Mouse (Mus musculus) kidney, postnatal 10 days (tissue): ENCODE measurements at regions not wholly inside any gene's neighbourhood (a gene's known extent, or its start where the extent isn't known, plus 50 kb on each side); places are given as distances from the start of the nearest gene placed in this dataset.

Experiments used
- DNase-seq: peaks from one replicate; pipeline ENCODE4 v3.0.0; 2021; ENCODE audit warnings: mixed read lengths

DNA sequence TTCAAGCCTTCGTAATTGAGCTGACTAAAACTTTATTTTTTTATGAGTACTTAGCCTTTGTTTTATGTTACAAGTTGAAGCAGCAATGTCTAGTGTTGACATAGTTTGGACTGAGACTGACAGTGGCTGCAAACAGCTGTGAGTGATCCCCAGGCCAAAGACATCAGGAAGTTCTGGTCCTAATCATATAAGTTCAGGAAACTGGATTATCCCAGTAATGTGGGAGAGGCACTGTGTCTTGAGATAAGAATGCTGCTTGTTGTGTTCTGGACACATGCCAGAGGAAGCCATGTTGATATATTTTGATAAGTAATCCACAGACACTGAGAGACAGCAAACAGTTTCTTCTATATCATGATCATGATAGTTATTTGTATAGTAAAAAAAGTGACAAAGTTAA lies 153.4 kb downstream of the Lrriq3 start:
- peak; percentile 28 for DNase-seq

DNA sequence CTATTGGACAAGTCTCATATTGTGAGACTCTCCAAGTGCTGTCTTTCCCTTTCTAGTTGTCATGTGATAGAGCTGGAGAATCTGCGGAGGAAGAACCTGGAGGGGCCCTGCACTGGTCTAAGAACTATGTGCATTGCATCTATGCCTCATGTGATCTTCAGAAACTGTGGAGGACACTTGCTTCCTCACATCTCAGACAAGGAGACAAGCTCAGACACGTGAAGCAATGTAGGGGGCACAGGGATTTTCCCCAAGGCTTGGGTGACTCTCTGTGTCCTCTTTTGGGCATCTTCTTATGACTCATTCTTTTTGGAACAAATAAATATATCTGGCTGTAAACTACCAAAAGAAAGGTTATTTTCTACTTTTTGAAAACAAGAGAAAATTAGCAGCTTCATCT lies 153.9 kb downstream of the Lrriq3 start:
- no peak for DNase-seq

DNA sequence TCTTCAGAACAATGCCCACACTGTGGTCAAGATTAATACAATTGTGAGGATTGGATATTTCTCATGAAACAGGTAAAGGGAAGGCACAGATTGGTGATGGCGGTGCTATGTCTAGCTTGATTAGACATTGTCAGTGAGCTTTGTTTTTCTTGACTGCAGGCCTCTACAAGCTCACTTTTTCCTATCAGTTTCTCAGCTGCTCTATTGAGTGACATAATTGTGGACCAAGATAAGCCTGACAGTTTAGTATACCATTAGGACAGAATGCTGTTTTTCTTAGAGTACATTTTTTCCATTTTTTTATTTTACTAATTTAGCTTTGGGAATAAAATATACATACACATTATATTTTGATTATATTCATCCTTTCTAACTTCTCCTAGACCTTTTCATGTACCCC lies 154.7 kb downstream of the Lrriq3 start:
- DNase-seq, result no peak

DNA sequence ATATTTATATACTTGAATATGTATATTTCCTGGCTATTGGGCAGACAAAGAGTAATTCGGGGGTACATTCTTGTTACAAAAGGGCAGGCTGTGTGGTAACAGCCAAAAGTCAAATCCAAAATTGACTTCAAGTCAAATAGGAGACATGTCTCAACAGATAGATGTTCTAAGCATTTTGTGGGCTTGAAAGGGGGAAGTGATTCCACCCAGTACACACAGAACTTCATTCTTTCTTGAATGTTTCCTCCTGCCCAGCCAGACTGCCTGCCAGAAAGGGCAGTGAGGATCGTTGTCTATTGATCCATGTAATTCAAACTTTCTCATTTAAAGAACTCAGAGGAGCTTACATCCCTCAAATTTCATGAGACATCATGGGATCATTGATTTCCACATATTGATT lies 157.7 kb downstream of the Lrriq3 start:
- no peak for DNase-seq

DNA sequence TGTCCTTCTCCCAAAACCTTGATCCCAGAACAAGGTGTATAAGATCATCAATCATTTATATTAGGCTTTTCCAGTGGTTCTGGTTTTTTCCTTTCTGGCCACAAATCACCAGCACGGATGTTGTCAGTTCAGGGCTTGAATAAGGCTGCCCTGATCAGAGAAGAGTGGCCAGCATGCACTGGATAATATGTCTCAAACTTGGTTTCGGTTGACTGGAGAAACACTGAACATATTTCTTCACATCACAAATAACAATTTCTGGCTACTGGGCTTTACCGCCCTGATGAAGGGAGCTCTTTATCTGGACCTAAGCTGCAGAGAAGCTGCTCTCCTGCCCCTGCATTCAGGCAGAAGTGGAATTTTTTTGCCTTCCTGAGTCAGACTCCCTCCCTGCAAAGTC lies 205.0 kb downstream of the Lrriq3 start:
- no peak for DNase-seq

DNA sequence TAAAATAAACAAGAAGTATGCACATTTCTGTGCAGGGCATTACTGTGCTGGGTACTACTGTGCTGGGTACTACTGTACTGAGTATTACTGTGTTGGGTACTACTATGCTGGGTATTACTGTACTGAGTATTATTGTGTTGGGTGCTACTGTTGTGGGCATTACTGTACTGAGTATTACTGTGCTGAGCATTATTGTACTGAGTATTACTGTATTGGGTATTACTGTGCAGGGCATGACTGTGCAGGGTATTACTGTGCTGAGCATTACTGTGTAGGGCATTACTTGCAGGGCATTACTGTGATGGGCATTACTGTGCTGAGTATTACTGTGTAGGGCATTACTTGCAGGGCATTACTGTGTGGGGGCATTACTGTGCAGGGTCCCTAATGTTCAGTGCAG lies 205.5 kb downstream of the Lrriq3 start:
- no peak for DNase-seq

DNA sequence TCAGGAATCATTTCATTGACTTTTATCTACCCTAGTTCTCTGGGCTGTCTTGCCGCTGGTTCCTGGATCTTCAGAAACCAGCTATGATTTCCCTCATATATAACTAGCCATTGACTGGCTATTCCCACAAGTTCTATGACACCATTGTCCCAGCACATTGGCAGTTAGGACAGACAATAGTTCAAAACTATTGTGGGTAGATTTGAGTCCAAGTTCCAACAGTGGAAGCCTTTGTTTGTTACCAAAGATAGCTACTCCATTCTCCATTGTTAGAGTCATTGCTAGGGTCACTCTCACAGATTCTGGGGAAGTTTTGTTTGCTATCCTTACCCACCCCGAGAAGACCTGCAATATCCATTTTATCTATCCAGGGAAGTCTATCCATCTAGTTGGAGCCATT lies 229.1 kb downstream of the Lrriq3 start:
- DNase-seq, result no peak

DNA sequence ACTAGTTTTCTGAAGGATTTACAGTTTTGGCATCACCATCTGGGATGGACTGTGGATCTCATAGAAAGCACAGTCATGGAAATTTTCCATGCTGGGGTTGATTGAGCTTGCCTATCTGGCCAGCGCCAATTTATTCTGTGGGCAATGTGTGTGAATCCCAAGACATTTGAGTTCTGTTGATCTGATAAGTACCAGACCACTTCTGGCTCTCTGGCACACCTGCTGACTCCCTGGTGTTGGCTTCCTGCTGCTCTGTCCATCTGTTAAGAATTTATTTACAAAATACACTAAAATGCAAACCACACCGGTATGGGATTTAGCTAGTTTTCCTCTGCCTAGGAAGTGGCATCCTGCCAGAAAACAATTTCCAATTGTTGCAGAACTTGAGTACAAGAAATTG lies 236.5 kb downstream of the Lrriq3 start:
- no peak for DNase-seq

DNA sequence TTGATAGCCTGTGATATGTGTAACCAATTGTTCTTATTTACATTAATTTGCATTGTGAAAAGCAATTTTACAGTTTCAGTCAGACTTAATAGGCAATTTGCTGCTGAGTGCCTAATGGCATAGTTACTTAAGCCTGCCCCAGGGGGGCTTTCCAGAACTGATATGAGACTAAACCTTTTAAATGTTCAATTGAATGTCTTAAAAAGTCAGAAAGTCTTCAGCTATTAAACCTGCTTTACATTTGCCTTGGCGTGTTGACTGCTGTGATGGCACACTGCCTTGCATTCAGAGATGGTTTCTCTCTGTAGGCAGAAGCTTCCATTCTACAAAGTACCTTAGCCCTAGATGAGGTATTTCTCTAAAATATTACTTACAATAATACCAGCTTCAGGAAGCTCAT lies 256.0 kb downstream of the Lrriq3 start:
- no peak for DNase-seq

DNA sequence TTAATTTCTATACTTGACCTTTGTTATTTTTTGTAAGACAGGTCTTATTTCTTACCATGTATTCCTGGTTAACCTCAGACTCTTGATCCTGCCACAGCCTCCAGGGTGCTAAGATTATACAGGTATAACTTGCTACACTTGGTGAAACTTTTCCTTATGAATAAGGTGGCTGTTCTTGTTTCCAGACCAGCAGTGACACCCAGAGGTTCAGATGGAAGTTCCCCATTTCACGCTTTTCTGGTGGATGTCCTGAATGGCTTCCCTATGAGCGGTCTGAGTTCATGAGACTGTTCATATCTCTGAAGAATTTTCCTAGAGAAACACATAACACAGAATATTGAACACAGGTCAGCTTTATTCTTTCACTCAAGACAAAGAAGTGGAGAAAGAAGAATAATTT lies 258.4 kb downstream of the Lrriq3 start:
- no peak for DNase-seq

DNA sequence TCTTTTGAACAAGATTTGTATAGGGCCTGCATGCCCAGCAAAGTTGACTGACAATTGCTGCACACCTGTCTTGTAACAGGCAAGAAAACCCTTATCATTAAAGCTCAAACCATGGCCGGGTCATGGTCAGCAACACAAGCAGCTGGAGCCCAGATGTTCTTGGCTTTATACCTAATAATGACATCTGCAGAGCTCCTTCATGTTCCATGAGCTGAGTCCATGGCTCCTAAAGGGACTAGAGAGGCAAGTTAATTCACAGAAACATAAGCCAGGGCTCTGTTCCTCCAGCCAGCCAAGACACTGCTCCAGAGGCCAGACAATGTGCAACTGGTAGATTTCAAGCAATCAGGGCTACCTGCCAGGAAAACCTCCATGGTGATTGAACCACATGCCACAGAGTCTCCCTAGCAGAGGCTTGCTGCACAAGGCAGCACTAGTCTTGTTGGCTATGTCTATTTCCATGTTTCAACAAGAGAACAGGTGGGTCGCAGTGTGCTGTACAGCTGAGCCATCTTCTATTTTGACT lies 259.1 kb downstream of the Lrriq3 start:
- DNase-seq, result no peak

DNA sequence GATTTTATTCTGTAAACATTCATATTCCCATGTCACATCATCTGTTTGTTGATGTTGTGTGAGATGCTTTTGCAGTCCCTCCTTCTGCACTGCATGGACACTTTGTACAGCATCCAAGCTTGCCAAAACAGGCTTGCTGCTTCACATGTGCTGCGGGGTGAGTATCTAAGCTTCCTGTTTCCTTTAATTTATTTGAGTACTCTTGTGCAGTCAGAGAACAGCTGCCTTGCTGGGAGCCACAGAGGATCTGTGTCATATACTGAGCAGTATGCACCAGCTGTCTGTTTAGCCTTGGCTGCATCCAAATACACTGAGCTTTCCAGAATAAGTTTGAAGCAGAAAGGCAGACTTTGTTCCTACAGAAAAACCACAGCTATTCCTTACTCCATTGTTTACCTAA lies 267.2 kb downstream of the Lrriq3 start:
- peak; percentile 10 for DNase-seq

DNA sequence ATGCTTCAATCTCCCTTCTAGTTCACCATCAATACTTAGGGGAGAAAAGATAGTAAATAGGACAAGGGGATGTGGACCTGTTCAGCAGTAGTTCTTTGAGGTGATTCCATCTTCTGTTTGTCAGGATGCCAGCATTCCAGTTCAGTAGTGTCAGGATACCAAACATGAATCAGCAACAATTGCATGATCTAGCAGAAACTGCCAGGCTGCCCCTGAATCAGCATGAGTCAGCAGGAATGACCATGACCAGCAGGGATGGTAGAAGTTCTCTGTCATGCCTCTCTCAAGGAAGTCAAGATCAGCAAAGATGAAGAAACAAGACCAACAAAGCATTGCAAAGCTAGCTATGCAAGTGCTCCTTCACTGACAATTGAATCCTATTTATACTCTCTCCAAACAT lies 277.5 kb downstream of the Lrriq3 start:
- DNase-seq, result no peak

DNA sequence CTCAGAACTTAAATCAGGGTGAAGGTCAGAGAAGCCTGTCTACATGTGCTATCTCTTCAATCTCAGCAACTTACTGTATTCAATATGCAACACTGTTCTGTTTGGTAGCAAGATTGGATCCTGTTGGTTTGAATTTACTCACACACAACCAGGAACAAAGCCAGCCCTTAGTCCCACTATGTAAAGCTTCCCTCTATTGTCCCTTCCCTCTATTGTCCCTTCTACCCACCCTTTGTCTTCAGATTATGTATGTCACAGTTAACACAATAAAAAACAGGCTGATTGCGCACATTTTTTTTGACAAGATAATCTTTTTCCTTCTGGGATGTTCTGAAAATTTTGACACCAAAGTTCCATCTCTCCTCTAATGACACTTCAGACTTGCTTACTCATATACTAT lies 280.4 kb downstream of the Lrriq3 start:
- DNase-seq, result no peak

DNA sequence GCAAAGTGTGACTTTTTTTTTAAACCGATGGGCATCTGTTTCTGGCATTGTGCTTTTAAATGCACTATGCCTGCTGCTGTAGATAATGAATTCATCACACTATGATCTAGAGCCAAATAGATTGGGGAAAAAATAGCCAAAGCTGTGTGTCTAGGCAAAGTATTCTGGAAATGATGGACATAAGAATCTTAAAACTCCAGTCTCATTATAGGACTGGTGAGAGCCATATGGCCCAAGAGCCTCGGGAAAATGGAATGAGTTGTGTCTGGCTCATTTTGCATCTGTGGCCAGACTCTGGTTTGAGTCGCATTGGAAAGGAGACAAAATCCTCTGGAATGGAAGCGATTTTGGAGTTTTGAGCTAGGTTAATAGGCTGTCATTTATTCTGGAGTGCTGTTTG lies 288.7 kb downstream of the Lrriq3 start:
- no peak for DNase-seq

DNA sequence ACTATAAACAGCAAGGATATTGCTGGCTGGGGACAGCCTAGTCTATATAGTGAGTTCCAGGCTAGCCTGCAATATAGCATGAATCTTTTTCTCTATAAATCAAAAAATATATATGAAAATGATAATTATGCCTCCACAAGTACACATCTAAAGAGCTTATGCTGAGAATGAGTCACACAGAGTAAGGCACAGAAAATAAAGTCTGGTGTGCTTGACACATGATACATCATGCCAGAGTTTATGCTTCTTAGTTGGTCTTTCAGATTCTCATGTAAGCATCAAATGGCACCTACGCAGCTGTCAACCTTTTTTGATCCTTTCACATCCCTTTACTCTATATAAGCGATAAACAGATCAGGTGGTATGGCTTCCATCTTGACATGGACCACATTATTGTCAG lies 289.6 kb downstream of the Lrriq3 start:
- no peak for DNase-seq

DNA sequence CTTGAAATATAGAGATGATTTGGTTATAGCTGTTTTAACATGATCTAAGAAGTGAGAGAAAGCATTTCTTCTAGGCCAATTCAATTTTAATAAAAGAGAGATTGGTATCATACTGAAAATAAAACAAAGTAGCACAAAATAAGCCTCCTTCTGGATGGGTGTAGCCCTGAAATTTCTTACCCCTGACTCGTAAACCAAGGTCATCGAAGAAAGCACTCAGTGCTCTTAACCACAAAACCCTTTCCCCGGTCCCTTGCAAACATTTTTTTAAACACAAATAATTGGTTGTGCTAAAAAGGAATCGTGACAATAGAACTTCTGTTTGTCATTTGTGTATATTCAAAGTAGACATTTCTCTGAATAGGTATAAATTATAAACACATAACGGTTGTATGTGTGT lies 297.4 kb downstream of the Lrriq3 start:
- no peak for DNase-seq

DNA sequence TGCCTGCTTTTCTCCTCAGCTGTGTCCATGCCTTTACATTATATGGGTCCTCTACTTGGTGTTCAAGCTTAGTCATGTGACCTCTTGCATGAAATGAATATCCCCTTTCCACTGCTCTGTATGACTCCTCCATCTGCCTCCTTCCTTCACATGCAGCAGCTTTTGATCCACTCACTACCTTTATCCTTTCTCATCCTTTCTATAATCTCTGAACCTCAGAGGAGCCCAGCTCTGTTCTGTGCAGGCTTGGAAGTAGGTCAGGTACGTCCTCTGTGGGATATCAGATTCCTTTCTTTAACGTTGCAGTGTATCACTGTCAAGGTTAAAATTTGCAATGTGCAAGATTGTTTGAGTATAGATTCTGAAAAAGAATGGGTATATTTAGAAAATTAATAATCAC lies 302.9 kb downstream of the Lrriq3 start:
- no peak for DNase-seq

DNA sequence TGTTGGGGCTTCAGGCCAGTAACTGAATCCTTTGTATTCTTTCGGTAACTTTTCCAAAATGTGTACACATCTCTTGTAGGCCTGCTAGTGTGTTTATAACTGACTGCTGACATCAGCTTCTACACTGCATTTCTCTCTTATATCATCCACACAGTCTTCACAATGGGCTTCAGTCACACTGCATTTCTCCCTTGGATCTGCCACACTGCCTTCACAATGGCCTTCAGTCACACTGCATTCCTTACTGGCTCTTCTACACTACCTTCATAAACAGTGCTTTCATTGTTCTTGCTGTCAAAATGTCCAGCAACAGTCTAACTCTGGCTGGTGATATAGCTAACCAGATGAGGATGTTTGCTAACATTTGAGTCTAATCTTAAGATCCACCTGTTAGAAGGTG lies 308.5 kb downstream of the Lrriq3 start:
- DNase-seq, result no peak

DNA sequence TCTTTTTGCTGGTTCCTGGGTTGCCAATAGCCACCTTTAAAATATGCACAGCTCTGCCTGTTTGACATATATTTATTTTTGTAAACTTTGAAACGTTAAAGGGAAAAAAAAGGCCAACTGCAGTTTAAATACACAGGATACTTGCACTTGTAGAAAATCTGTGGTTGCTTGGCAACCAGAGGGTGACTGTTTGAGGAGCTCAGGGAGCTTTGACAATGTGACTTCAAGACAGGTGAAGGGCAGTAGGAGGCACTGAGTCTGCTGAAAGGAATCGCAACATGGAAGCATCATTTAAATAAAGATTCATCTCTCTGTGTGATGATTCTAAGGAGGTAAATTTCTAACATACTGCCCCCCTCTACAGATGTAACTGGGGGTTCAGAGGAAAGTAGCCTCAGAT lies 315.7 kb downstream of the Lrriq3 start:
- no peak for DNase-seq

DNA sequence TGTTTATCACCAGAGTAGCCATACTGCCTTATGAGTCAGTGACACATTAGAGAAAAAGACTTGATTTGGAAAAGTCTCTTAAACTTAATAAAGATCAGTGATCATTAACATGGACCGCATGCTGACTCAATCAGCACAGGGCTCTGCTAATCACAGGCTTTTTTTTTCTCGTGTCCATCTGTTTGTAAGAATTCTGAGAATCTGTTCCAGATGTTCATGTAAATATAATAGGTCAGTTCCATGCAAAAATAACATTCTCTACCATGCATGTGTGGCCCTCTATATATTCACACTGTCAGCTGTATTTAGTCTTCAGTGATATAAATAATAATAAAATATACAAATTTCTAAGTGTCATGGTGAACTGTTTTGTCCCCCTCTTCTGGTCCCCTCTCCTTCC lies 316.1 kb downstream of the Lrriq3 start:
- DNase-seq, result no peak

DNA sequence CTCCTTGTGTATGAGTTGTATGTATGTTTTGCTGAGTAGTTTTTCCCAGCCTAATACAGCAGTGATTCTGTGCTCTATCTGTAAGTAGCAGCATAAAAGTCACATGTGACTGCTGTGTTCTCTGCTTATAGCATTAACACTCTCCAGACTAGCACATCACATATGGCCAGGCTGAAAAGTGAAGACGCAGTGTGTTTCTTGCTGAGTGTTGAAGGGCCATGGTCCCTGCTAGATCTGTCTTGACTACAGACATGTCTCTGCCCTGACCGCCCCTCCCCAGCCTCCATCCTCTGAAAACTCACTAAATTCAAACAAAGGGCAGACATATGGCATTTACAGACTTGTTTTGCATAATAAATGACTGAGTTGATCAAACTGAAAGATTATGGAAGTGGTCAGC lies 316.6 kb downstream of the Lrriq3 start:
- no peak for DNase-seq

DNA sequence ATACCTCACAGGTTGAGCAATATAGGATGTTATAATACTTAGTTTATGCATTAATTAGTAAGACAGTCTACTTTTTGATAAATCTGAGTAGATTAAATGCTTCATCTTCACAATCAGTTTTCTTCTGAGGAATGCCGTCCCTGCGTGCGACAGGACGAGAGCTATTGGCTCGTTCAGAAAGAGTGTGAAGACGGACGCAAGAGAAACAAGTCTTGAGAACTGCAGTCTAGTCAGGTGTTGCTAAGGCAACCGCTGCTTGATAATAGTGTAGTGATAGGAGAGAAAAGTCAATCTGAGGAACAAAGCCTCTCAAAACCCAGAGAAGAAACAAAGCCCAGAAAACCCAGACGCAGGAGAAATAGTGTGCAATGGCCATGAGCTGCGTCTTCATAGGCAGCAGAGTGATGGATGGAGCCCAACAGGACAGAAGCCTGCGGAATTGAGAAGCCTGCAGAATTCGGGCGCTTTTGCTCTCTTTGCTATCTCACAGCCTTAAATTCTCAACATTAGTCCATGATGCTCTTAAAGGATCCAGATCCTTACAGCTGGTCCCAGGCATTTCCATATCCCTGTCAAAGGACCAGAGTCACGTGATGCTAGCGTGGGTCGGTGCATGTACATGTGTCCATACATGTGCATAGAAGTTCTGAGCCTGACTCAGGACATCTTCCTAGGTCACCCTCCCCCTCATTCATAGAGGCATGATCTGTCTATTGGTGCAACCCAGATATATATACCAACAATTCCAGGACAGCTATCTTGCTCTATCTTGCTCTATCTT lies 366.7 kb downstream of the Lrriq3 start:
- no peak for DNase-seq

DNA sequence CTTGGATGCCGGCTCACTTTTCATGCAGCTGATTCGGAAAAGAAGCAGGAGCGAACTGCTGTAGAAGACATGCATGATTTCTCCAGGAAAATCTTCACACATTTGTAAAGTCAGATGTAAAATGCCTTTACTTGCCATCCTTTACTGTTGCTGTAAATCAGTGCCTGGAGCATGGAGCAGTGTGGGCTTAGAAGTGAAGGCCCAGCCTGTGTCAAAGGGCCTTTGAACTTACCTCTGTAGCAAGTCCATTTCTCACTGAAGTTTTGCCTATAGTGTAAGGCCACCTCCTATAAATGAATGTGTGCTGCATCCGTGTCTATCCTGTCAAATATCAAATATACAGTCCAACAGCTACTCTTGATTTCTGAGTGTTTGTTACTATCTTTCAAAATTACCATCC lies 368.9 kb downstream of the Lrriq3 start:
- no peak for DNase-seq

DNA sequence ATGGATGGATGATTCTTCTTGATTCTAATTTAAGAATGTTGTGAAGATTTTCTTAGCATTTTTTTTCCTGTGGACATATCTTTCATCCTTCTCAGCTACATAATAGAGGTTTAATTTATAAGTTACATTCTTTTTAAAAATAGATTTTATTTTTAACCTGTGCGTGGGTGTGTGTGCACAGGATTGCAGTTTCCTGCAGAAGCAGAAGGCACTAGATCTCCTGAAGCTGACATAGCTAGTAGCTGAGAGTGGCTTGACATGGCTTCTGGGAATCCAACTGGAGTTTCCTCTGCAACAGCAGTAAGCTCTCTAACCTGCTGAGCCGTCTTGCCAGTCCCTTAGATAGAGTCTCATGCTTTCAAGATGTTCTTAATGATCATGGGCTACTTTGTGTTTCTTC lies 377.5 kb downstream of the Lrriq3 start:
- DNase-seq, result no peak
